Mouse (Mus musculus) lung, postnatal 36 days (tissue): ENCODE measurements around the gene Hist1h4m.
"Not testable (repeated sequence)": the region's sequence is repeated elsewhere in the genome, so short reads cannot be mapped to it uniquely, and the experiment has no call there.

Experiments used
- DNase-seq: peaks from one replicate; pipeline ENCODE4 v3.0.0; 2022; ENCODE audit warnings: mixed read lengths

The Hist1h4m gene

DNA sequence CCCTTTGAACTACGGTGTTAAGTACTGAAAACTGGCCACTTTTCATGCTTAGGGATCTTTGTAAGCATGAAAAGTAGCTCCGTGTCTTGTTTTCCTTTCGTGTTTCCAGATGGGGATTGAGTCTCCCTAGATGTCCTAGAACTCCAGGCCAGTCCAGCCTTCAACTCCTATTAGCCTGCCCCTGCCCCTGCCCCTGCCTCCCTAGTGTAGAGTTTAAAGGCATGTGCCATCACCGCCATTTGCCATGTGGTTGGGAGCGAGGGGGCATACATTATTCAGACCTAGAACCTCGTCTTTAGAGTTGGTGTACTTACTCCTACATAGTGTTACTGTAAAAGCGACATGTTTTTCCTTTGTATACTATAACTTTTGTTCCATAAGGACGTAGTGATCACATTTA, 472 bp upstream of the Hist1h4m start:
- DNase-seq, result not testable (repeated sequence)

DNA sequence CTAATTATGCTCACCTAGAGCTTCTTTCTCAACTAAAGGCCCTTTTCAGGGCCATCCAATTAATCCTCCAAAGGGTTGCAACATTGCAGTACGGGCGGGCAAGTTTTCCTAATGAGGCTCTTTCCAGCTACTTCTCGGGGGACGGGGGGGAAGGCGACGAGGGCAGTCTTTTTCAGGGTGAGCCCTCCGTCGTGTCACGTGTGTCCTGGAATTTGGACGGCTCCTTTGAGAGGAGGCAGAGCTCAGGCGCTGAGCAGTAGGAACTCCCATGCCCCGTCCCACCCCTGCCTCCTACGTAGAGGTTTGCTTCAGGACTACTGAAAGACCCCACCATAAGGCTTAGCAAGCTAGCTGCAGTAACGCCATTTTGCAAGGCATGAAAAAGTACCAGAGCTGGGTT, 546 bp downstream of the Hist1h4m start:
- DNase-seq, result not testable (repeated sequence)

DNA sequence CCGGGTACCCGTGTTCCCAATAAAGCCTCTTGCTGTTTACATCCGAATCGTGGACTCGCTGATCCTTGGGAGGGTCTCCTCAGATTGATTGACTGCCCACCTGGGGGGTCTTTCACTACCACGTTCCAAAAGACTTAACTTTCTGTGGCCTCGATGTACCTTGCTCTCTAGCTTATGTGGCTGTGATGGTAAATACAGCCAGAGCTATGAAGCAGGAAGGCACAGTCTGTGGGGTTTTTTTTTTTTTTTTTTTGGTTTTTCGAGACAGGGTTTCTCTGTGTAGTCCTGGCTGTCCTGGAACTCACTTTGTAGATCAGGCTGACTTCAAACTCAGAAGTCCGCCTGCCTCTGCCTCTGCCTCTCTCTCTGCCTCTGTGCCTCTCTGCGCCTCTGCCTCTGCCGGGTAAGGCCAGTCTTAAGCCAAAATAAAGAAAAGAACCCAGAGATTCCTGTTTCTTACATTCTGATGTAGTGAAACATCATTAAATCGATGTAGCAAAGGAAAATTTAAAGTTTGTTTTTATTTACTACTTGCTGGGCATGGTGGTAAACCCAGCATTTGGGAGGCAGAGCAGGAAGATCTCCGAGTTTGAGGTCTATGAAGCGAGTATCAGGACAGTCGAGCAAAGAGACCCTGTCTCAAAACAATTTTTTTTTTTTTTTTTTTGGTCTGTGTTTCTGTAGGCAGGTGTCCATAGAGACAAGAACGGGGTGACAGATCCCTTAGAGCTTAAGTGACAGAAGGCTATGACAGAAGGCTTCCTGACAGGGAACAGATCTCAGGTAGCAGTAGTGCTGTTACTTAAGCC, 8.7 kb downstream of the Hist1h4m start:
- not testable (repeated sequence) for DNase-seq

DNA sequence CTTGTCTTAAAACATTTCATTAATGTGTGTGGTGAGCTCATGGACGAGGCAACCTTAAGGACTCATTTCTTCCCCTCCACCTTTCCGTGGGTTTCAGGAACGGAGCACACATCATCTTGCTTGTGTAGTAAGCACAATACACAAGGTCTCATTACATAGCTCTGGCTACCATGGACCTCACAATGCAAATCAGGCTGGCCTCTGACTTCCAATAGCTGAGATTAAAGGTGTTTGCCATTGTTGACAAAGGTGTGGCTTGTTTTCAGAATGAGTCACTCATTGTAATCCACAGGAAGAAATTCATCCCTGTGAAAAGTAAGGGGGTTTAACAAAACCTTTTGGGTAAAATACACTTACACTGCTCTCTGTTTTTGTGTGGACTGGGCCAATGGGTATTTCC, 17.0 kb downstream of the Hist1h4m start:
- no peak for DNase-seq

DNA sequence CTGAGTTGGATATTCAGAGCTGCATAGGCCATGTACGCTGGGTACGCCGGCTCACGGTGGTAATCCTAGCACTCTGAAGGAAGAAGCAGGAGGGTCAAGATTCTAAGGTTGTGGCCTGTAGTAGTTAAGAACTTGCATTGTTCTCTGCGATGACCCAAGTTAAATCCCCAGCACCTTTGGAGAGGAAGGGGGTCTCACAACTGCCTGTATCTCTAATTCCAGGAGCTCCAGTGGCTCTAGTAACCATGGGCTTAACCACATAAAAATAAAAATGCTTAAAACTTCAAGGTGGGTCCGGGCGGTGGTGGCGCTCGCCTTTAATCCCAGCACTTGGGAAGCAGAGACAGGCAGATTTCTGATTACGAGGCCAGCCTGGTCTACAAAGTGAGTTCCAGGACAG, 18.8 kb downstream of the Hist1h4m start:
- no peak for DNase-seq

DNA sequence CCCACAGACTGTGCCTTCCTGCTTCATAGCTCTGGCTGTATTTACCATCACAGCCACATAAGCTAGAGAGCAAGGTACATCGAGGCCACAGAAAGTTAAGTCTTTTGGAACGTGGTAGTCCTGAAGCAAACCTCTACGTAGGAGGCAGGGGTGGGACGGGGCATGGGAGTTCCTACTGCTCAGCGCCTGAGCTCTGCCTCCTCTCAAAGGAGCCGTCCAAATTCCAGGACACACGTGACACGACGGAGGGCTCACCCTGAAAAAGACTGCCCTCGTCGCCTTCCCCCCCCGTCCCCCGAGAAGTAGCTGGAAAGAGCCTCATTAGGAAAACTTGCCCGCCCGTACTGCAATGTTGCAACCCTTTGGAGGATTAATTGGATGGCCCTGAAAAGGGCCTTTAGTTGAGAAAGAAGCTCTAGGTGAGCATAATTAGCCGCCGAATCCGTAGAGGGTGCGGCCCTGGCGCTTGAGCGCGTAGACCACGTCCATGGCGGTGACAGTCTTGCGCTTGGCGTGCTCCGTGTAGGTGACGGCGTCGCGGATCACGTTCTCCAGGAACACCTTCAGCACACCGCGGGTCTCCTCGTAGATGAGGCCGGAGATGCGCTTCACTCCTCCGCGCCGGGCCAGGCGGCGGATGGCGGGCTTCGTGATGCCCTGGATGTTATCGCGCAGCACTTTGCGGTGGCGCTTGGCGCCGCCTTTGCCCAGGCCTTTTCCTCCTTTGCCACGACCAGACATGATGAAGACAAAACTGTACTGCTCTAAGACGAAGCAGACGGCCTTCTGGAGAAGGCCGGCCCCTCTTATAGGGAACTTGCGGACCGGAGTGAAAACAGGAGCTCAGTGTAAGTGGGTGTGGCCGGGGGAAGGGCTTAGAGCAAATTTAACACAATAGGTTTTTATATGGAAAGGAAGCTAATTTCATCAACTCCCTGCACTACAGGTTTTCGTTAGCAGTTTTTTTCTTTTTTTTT, 20.2 kb downstream of the Hist1h4m start, which contains the start of gene Hist1h4n:
Gene Hist1h4n, minus strand, starts transcription at position 779 of the 977 bp plus-strand sequence.
- DNase-seq, result peak; percentile 40

DNA sequence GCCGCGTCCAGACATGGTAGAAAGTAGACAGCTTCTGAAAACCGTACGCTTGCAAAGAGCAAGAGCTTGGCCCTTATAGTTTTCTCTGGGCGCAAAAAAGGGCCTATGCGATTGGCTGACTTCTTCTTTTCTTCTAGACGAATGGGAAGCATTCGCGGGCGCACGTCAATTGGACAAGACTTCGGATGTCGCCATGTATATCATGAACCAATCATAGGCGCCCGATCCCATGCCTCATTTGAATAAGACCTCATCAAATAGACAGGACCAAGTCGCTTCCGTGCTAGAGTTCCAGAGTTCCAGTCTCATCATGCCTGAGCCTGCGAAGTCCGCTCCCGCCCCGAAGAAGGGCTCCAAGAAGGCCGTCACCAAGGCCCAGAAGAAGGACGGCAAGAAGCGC, 21.9 kb downstream of the Hist1h4m start, which contains the start of the genes Hist1h2ap and Hist1h2br:
Gene Hist1h2ap, minus strand, starts transcription at position 47 of the 400 bp plus-strand sequence.
Gene Hist1h2br, plus strand, starts transcription at position 283 of the 400 bp plus-strand sequence.
- not testable (repeated sequence) for DNase-seq

DNA sequence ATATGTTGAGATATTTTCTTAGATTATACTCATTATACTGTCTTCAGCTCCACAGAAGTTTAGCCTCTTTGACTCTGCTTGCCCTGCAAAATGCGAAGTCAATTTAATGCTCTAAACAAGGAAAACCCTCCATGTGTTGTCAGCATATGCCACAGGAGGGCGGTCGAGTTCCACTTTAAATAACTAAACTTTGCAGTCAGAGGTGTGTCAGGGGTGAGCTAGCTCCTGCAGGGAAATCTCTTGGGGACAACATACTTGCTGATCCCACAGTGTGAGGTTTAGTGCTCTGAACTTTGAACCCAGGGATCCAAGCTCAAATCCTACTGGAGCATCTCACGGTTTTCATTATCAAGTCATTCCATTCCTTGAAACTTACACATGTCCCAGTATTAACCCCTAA, 29.0 kb downstream of the Hist1h4m start:
- not testable (repeated sequence) for DNase-seq

DNA sequence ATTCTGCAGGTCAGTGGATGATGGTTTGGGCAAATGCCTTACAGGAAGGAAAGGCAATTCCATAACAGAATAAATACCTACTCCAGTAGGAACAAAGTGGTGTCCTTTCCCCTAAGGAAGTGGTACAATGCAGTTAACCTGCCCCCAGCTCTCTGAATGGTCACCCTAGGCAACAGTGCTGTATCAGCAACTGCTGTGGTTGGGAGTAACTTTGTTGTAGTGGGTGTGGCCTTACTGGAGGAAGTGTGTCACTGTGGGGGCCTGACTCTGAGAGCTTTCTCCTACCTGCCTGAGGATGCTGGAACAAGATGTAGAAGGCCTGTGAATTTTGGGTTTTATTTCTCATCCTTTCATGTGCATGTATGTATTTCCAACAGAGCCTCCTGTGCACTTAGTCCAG, 34.8 kb downstream of the Hist1h4m start:
- DNase-seq, result not testable (repeated sequence)

DNA sequence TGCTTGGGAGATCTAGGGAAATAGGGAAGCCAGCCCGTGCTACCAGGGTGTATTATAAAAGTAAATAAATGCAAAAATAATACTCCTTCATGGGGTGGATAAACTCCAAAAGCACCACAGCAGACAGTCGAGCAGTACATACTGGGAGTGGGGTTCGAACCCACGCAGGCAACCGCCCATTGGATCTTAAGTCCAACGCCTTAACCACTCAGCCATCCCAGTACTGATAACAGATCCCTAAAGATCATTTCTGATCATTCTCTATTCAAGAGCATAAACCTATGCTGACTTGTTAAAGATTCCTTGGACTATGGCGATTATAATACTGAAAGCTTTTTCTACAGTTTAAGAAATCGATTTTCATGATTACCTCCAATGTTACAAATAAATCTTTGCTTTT, 36.3 kb downstream of the Hist1h4m start:
- no peak for DNase-seq

DNA sequence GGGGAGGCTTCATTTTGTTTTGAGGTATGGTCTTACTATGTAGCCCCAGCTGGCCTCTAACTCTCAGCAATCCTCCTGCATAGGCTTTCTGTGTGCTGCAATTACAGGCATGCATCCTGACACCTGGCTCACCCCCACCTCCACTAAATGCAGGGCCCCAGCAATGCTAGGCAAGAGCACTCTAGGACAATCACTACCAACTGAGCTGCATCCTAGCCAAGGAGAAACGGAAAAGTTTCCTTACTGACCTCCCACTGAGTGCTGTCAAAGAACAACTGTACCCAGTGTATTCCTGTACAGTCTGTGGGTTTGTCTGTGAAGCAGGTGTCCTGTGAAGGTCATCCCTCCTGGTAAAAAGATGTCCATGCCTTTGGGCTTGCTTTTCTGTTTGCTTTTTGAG, 39.1 kb downstream of the Hist1h4m start:
- DNase-seq, result not testable (repeated sequence)

DNA sequence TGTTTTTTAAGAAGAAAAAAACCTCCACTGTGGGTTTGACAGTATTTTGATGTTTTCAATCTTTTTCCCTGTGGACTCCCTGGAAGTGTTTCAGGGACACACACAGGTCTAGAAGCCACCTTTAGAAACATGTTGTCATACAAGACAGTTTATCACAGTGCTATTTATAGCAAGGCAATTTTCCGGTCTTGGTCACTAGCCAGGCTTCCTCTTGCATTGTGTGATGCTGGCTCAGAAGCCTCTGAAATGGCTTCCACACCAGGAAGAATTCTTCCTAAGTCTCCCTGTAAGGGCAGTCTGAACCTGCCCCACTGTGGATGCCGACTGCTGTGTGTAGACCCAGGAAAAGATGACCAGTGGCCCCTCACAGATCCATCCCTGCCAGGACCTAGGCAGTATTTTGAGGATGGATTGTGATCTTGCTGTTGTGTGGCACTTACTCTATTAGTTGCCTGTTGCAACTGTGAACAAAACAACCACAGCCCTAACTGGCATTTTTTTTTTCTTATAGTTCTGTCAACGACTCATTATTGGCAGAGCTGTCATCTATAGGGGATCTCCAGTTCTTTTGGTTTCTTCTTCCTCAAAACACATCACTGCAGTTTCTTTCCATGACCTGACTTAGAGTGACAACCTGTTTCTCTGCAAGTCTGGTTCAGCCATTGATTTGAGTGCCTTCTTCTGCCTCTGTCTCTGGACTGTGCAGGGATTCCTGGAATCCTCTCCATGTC, 40.8 kb downstream of the Hist1h4m start:
- DNase-seq, result peak; percentile 5

DNA sequence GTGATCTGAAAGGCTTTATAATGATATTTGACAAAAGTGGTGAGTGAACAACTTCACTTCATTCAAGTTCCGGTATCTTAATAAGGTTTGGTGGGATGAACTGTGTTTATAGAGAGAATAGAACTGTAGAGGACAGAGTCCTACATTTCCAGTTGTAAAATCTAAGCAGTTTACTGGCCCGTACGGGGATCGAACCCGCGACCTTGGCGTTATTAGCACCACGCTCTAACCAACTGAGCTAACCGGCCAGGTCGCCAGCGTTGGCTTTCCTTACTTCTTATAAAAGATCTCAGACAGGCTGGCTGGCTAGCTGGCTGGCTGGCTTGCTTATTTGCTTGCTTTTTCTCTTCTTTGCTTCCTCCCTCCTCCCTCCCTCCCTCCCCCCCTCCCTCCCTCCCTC, 43.6 kb downstream of the Hist1h4m start:
- DNase-seq, result peak; percentile 75

DNA sequence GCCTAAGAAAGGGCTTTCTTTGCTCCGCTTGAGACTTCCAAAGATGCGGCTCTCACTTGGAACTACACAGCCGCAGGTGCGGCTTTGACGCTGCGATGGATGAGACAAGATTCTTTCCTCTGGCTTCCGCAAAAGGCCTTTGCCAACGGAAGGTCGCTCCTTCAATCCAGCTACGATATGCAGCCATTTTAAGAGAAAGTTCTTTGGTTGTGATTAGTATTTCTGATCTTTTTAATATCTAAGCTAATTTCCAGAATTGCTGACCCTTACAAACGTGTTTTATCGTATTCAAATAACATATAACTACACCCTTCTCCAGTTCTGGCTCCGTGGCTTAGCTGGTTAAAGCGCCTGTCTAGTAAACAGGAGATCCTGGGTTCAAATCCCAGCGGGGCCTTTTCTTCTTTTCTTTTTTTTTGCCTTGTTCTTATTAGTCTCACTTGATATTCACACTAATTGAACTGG, 44.2 kb downstream of the Hist1h4m start:
- DNase-seq, result peak; percentile 48

DNA sequence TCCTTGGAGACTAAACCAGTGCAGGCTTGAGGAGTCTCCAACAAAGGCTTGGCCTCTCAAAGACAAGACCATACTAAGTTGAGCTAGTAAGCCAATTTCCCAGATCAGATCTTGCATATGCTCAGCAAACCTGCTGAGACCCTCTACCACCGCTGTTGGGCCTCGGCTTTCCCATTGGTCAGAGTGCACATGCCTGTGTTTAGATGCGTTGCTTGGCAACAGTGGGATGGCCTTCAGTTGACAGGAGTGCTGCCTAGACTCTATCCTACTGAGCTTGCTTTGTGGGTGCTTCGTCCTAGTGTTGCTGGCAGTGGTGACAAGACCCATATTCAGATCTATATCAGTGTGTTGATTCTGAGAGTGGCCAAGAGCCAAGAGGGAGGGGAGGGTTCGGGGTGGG, 50.1 kb downstream of the Hist1h4m start:
- DNase-seq, result no peak
